Mouse (Mus musculus): ENCODE measurements at regions not wholly inside any gene's neighbourhood (a gene's known extent, or its start where the extent isn't known, plus 50 kb on each side); places are given as distances from the start of the nearest gene placed in this dataset.

DNA sequence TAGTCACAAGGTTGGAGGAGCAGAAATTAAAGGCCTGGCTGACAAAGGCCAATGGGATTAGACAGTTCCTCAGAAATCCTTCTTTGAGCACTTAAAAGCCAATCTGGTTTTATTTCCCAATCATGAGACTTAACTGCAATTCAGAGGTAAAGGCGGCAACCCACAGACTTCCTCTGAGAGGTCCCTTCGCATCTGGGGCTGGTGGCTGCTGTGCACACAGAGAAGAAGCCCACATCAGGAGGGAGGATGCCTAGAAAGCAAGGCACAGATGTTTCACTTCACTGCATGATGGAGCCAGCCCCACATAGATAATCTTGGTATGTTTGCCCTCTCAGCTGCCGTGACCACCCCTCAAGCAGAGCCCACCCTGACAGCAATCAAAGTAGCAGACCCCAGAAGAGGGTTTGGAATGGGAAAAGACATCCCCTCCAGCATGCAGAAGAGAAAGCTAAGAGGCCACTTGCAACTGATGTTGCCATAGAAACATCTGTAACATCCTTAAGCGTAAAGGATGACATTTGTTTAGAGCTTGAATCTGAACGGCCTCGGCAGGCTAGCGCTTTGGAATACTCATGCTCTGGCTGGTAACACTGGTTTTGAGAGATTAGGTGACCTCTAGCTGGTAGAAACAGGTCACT lies 88.3 kb downstream of the Gm10260 start:
- TF ChIP-seq CTCF (IDR thresholded peaks at IDR 0.05; ENCODE audit: low read depth) (no peak), EP300 (IDR thresholded peaks at IDR 0.05; ENCODE audit: low read depth) (no peak)

Data from liver, embryonic 14.5 days (tissue).